Mouse (Mus musculus) ES-Bruce4 (cell line): ENCODE data around the gene Gm20830. TPM values are rescaled to one million over a fixed set of nuclear protein-coding genes. Genes with fewer than 3 reads are reported as not detected.
"Not testable (repeated sequence)": the region's sequence is repeated elsewhere in the genome, so short reads cannot be mapped to it uniquely, and the experiment has no call there.

Source experiments
- H3K27ac ChIP-seq: 2 replicates; pipeline ENCODE4 v1.5.1; 2012; ENCODE audit warnings: low read length, inconsistent platforms; ENCODE audit not compliant: insufficient read depth
- H3K27me3 ChIP-seq: 2 replicates; pipeline ENCODE4 v1.6.1; 2012; ENCODE audit warnings: mild to moderate bottlenecking, low read length, inconsistent platforms; ENCODE audit not compliant: control insufficient read depth, poor library complexity, insufficient read depth, severe bottlenecking
- H3K36me3 ChIP-seq: 2 replicates; pipeline ENCODE4 v1.6.1; 2012; ENCODE audit warnings: inconsistent platforms, mild to moderate bottlenecking, low read length, moderate library complexity; ENCODE audit not compliant: control insufficient read depth, poor library complexity, insufficient read depth, severe bottlenecking
- H3K4me1 ChIP-seq: one replicate; pipeline ENCODE4 v1.8.1; 2011; ENCODE audit warnings: low read length; ENCODE audit not compliant: control insufficient read depth, insufficient read depth
- H3K4me3 ChIP-seq: 2 replicates; pipeline ENCODE4 v1.5.1; 2011; ENCODE audit warnings: low read depth, mild to moderate bottlenecking, low read length
- H3K9ac ChIP-seq: 2 replicates; pipeline ENCODE4 v1.6.1; 2012; ENCODE audit warnings: low read depth, mild to moderate bottlenecking, inconsistent platforms; ENCODE audit not compliant: poor library complexity, severe bottlenecking
- H3K9me3 ChIP-seq: replicated peaks from 2 replicates; pipeline ENCODE4 v1.6.1; 2012; ENCODE audit warnings: mild to moderate bottlenecking, low read length, inconsistent platforms; ENCODE audit not compliant: control insufficient read depth, poor library complexity, insufficient read depth, severe bottlenecking
- polyA plus RNA-seq: library from polyadenylated mRNA; stranded (reverse); fragments of >200 nt; gene quantifications from 2 replicates; pipeline ENCODE4 v1.2.4, GENCODE M21; 2011; ENCODE audit warnings: low read depth; ENCODE audit not compliant: missing spikeins, insufficient read depth, insufficient read length

Gm20830 gene
- polyA plus RNA-seq, result not detected in 2 replicates

DNA sequence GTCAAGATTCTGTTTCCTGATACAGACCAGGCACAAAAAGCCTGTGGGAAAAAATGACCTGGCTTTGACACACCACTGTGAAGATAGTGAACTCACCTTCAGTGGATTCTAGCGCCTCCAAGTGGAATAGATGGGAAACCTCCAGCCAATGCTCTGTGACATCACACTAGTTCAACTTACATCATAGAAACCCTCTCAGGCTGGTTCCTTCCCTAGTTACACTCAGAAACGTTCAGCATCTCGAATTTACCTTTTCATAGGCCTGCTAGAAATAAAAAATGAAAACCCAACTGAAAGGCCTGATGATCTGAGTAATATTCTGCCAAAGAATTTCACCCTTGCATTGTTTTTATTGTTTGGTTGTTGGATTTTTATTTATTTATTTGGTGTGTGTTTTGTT, at the start of gene Gm20830:
Gm20830 (minus strand) TSS at position 101 of the 400 bp plus-strand sequence.
- not testable (repeated sequence) for H3K4me3 ChIP-seq, H3K27ac ChIP-seq, H3K27me3 ChIP-seq, H3K9ac ChIP-seq, H3K36me3 ChIP-seq, H3K4me1 ChIP-seq, H3K9me3 ChIP-seq

Other genes starting within 250 kb of the Gm20830 start
- gene Gm21719, start 235.4 kb downstream of the Gm20830 start, polyA plus RNA-seq, result not detected in 2 replicates